Mouse (Mus musculus) spleen, adult 2 months (tissue): ENCODE results near the gene Fam205c.

ENCODE experiments used
- CTCF ChIP-seq: fragments of 200-500 bp; IDR thresholded peaks from 2 replicates; pipeline ENCODE4 v1.5.1; 2011; ENCODE audit warnings: mild to moderate bottlenecking, inconsistent platforms; ENCODE audit not compliant: insufficient read depth, insufficient read length, insufficient replicate concordance; ENCODE audit errors: extremely low read depth
- POLR2A ChIP-seq: fragments of 200-500 bp; IDR thresholded peaks from 2 replicates; pipeline ENCODE4 v1.6.1; 2011; ENCODE audit warnings: low read depth, low read length, inconsistent platforms

DNA sequence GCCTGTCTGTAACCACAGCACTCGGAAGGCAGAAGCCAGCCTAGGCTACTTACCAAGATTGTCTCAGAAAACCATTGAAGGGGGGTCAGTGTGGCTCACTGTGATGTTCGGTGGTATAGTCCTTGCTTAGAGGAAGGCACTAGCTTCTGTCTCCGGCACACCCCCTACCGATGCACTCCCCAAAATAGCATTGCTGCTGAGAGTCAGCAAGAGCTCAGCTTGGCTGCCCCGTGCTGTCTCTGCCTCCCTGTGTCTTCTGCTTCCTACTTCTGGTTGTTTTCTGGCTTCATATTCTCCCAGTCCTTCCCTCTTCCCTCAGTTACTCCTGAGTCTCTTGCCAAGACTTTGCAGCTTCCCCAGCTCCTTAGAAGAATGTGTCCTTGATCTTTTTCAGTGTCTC is 26.8 kb upstream of the Fam205c start:
- TF ChIP-seq CTCF (no peak), POLR2A (no peak)
